ENCODE assay signal across 9 mouse cellular contexts in genomic region chr6:145306331-145307124, GRCm38 (mm10). TPM values are rescaled to one million over a fixed set of nuclear protein-coding genes. Genes with fewer than 3 reads are reported as not detected.
DNase-seq lines count a peak whose midpoint lies in the region; ATAC-seq and TF ChIP-seq lines count a peak whose summit lies in the region.
"Had no signal": no experiment of that assay in that cellular context is flagged by ENCODE, and none has a peak within 500 bp of the region (broad histone marks: within the 10 kb centered on the region; RNA-seq: fewer than 3 reads in every experiment).

No protein-coding gene starts in this region.

- H3K4me1 ChIP-seq in liver, postnatal 0 days (ENCODE audit: insufficient read depth), result peaks cover 20% of the 10 kb centered on the region

- intact Hi-C loops in heart, postnatal 14 days (cut with DNase I), result no loop called here

- no peak overlapping the region for H3K4me3 ChIP-seq in C2C12 (ENCODE audit: insufficient read depth, poor library complexity, severe bottlenecking)
- H3K4me3 ChIP-seq in liver, postnatal 0 days (ENCODE audit: low read depth, low read length), result no peak overlapping the region
- H3K4me3 ChIP-seq: erythroblast, embryonic 14.5 days; neural tube, embryonic 12.5 days had no signal

- no peak overlapping the region for H3ac ChIP-seq in C2C12 (ENCODE audit: control insufficient read depth, insufficient read length, low read depth)

- no peaks in the 10 kb centered on the region for H3K27me3 ChIP-seq in C2C12 (ENCODE audit: control insufficient read depth, insufficient read depth, insufficient read length)
- no peaks in the 10 kb centered on the region for H3K27me3 ChIP-seq in liver, postnatal 0 days (ENCODE audit: insufficient read depth, low read length)
- H3K27me3 ChIP-seq: neural tube, embryonic 12.5 days had no signal

- TF ChIP-seq EP300 in liver, postnatal 0 days (IDR thresholded peaks at IDR 0.05; ENCODE audit: low read depth), result 0 out of 2 replicates have a peak, but pooled peaks have one; percentile 12

- H3K79me2 ChIP-seq in C2C12 (ENCODE audit: control insufficient read depth, insufficient read depth), result no peaks in the 10 kb centered on the region

- 27% methylated on average over 18 of the region's 18 CpGs for WGBS in liver, postnatal 0 days (ENCODE audit: insufficient replicate concordance)

- no peaks in the 10 kb centered on the region for H3K79me3 ChIP-seq in C2C12 (ENCODE audit: low read depth)

- DNase-seq in A20 (ENCODE audit: low read depth, low spot score), result peak; percentile 86
- peak; percentile 14 to 15 for DNase-seq in heart, postnatal 14 days
- peak; percentile 60 for DNase-seq in liver, postnatal 0 days
- DNase-seq in right cerebral cortex, postnatal 36 days (ENCODE audit: low spot score in 2 of 2), result peak; percentile 62 to 77
- DNase-seq in cerebellum, adult 11-12 months, result no peak
- DNase-seq in retina, embryonic 14.5 days (ENCODE audit: low spot score), result no peak

- no peak overlapping the region for H3K9ac ChIP-seq in liver, postnatal 0 days (replicated peaks)
- H3K9ac ChIP-seq: neural tube, embryonic 12.5 days had no signal

- peak overlapping the region; percentile 85 for H3K27ac ChIP-seq in liver, postnatal 0 days (ENCODE audit: low read depth)
- H3K27ac ChIP-seq: neural tube, embryonic 12.5 days had no signal

- ATAC-seq in liver, postnatal 0 days, result peak; percentile 69

- H3K9me3 ChIP-seq in liver, postnatal 0 days (ENCODE audit: low read length), result no peaks in the 10 kb centered on the region
- H3K9me3 ChIP-seq: neural tube, embryonic 12.5 days had no signal

- peak overlapping the region; percentile 51 for H3K4me2 ChIP-seq in liver, postnatal 0 days (ENCODE audit: low read depth, low read length)
- H3K4me2 ChIP-seq: neural tube, embryonic 12.5 days had no signal

- H3K36me3 ChIP-seq in C2C12 (ENCODE audit: control insufficient read depth, insufficient read depth), result no peaks in the 10 kb centered on the region
- H3K36me3 ChIP-seq in liver, postnatal 0 days (replicated peaks; ENCODE audit: insufficient read depth, low read length), result no peaks in the 10 kb centered on the region
- H3K36me3 ChIP-seq: neural tube, embryonic 12.5 days had no signal

- TF ChIP-seq CTCF in C2C12 (IDR thresholded peaks at IDR 0.05; ENCODE audit: control insufficient read depth, insufficient read depth, insufficient read length), result no peak
- no peak for TF ChIP-seq CTCF in liver, postnatal 0 days (IDR thresholded peaks at IDR 0.05; ENCODE audit: low read depth)

TF ChIP-seq in C2C12, 6 proteins besides CTCF, POLR2A, EP300 and RAD21:
- TF ChIP-seq MYOD1 (IDR thresholded peaks at IDR 0.05; ENCODE audit: control insufficient read depth, insufficient read length, low read depth), result peak; percentile 69
- no peak for TF ChIP-seq USF1 (IDR thresholded peaks at IDR 0.05; ENCODE audit: low read depth)
- no peak for TF ChIP-seq MAX (IDR thresholded peaks at IDR 0.05)
- peak; percentile 27 for TF ChIP-seq CEBPB (IDR thresholded peaks at IDR 0.05; ENCODE audit: low read depth)

RNA-seq across cellular contexts. Expression of gene Kras, which starts 56.5 kb away (rescaled TPM):
- 17.8 TPM for polyA plus RNA-seq in C2C12 (2012; fragmentation: generic; extraction: Trizol)
- total RNA-seq in heart, postnatal 14 days (2021), result 10 to 100 TPM; 37.6 to 37.9 TPM
- 41.0 and 48.0 TPM in 2 replicates for polyA plus RNA-seq in liver, postnatal 0 days (2015; fragmentation: Nextera tagmentation; extraction: Ambion mirVana)

Comparison
In these comparisons a context has a peak if more than half of its experiments do, and no peak if none do; other contexts are left out.
1. DNase-seq: peak in A20 (single experiment), heart, postnatal 14 days (2 of 2), liver, postnatal 0 days (single experiment) and right cerebral cortex, postnatal 36 days (2 of 2); none in cerebellum, adult 11-12 months (single experiment) and retina, embryonic 14.5 days (single experiment).